Mouse (Mus musculus) adrenal gland, postnatal 4 days (tissue): ENCODE data around the gene Larp1. TPM values are rescaled to one million over a fixed set of nuclear protein-coding genes. Genes with fewer than 3 reads are reported as not detected.

Source experiments
- DNase-seq, 2 experiments: peaks; one replicate each; pipeline ENCODE4 v3.0.0; 2021 to 2022; ENCODE audit warnings: low spot score in 2 of 2, mixed read lengths in 2 of 2
- total RNA-seq, 2 experiments: library from RNA; stranded (reverse); gene quantifications; 2 replicates each; pipeline ENCODE4 v1.2.3; 2021

Gene Larp1
- total RNA-seq, 2 experiments from 2014 or later = 103 to 106 TPM

DNA sequence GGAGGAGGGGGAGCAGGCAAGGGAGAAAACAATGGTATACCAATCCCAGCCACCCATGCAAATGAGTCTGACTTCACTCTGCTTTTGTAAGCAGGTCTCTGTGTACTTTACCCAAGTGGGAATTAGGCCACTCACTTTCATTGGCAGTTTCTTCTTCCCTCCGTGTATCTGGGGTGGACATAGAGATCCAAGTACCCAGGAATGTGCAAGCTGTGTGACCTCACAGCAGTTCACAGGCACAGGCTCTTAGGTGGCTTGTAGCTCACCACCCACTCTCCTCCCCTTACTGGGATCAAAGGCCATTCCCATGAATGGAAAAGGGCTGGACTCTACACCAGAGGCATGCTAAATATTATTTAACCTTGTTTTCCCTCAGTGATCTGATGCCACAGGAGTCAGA, 10.0 kb upstream of the Larp1 start:
- DNase-seq = no peak

DNA sequence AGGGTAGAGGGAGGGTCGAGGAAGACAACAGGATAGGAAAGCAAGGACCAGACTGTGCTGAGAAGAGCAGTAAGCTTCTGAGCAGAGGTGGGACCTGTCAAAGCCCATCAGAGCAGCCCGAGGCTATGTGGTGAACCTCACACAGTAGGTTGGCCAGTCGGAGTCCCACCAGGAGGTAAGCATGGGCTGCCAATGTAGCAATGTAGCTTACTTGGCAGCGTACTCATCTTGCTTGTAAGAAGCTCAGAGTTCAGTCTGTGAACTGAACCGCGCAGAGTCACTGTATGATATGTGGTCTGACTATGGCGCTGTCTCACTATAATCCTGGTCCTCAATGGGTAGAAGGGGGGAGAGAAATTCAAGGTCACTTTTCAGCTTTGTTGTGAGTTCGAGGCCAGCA, 5.7 kb upstream of the Larp1 start:
- DNase-seq = no peak

DNA sequence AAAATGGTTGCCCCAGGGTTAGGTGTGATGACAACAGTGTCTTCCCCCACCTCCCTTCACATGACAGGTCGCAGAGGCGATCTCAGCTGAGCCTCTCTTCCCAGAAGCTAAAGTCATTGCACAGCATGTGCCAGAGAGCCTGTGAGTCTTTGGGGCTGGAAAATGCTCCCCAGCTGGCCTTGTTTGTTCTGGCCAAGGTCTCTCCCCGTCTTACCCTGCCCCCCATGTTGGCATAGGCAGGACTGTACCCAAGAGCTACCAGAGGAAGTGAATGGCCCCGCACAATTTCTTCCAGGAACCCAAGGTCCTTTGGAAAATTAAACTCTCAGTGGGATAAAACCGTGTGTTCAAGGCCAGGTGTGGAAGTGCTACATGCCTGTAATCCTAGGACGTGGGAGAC, 5.1 kb upstream of the Larp1 start:
- DNase-seq = peak in 1 of 2 experiments; percentile 15

DNA sequence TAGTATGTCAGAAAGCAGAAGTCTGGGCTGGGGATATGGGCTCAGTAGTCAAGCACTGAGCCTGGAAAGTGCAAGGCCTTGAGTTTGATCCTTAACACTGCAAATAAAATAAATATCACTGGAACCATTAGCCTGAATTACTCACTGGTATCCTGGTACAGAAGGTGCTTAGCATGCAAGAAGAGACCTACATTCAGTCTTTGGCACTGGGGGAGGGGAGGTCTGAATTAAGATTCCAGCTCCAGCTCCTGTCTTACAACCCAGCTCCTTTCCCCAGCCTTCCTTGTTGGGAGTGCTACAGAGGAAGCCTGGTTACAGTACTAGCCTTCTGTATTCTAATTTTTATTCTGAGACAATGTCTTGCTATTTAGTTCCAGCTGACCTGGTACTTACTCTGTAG, 3.8 kb upstream of the Larp1 start:
- DNase-seq = no peak

DNA sequence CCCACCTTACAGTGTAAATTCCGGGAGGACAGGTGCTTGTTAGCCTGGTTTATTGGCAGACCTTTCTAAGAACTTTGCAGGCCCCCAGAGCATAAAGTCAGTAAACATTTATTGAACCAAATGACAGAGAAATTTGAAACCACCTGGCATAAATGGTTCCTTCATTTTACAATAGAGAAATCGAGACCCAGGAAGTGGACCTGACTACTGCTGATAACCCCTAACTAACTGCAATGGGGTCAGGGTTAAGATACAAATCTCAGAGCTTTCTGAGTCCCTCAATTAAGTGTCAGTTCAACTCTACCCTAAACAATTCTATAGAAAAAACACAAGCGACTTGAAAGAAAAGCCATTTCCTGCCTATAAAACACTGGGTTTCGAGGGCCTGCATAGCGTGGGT, 851 bp upstream of the Larp1 start:
- DNase-seq = no peak

DNA sequence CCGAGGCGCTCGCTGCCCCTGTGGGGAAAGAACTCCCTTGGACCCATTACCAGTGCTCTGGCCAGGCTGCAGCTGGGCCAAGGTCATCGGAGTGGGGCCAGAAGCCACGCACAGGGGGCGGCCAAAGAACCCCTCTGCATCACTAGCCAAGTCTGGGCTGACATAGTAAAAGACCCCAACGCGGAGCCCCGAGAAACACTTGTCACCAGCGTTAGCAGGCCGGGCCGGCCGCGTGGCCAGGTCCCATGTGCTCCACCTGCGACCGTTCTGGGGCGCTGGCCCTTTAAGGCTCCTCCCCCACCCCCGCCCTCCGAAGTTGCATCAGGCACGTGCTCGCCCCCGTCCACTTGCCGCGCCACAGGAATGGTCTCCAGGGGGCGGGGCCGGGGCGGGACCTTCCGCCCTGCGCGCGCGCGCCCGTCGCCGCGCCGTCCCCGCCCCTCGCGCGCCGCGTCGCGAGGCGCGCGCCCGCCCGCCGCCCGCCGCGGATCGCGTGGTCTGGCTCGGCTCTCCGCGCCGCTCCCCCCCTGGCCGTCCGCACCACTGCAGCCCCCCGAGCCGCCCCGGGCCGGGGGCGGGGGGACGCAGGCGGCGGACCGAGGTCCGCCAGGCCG, 320 bp upstream of the Larp1 start:
- peak; percentile 62 to 71 for DNase-seq

DNA sequence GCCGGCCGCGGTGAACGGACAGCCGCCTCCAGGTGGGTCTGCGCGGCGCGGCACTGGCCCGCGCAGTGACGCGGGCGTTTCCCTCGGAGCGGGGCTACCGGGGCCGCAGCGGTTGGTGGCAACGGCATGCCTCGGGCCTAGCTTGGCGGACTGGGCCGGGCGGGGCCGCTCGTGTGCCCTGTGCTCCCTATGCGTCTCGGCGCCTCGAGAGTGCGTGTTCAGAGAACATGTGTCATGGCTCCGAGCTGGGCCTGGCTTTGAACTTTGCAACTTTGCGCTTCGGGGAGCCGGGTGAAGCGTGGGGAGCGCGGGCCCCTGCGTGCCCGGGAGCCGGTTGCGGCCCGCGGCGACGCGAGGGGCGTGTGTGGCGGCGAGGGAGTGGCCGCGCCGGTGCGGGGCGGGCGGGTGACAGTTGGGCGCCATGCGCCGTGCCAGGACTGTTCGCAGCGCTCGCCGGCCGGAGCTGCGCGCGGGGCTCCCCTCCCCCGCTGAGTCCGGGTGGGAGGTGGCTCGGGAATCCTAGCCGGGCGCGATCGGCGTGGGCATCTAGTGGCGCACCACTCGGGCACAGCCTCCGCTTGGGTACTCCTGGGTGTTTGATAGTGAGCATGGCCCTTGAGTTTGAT, 765 bp downstream of the Larp1 start:
- DNase-seq = peak; percentile 34 to 46

DNA sequence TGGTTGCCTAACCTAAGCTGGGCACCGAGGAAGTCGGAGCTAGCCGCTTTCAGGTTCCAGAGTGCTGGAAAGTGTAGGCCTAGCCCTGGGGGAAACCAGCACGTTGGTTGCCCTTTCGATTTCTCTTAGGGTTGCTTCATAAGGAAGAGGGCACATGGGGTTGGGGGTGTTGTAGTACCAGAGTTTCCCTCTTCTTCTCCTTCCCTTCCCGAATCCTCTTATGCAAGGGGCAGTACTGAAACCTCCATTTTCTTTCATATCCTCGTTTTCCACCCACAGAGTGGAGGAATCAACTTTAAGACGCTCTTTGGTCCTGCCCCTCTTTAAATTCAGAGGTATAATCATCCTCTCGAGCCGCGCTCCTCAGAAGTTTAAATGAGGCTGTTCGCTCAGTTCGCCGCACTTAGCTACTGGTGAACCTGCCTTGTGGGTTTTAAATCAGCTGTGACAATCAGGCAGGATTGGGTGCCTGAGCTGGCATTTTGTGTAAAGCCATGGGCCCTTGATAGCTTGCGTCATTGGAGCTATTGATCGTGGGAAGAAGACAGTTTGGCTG, 1.4 kb downstream of the Larp1 start:
- DNase-seq = no peak

DNA sequence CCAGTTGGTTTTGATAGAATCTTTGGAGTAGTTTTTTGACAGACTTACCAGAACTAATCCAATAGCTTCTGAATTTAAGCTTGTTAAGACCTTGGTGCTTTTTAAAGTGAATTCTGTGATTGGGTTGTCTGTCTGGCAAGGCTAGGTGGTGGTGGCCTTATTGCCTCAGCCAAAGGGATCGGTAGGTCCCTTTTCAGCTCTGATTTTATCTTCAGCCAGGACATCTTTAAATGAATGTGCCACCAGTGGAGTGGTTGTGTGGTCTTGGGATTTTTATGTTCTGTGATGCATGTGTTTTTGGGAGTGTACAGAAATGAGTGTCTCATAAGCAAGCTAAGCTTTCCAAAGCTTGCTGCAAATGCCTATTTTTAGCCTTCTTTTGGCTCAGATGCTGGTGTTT, 2.1 kb downstream of the Larp1 start:
- DNase-seq = no peak

DNA sequence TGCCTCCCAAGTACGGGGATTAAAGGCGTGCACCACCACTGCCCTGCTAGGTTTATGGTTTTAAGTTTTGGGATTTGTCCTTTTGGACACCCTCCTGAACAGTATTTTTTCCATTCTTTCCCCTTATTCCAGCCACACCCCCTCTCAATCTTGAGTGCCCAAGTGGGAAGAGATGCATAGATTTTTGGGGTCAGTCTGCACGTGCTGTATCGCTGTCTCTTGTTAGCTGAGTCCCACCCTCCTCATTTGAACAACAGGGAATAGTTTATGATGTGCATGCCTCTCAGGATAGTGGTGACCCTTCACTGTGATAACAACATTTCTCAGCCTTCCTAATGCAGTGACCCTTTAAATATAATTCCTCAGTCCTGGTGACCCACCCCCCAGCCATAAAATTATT, 2.9 kb downstream of the Larp1 start:
- no peak for DNase-seq

DNA sequence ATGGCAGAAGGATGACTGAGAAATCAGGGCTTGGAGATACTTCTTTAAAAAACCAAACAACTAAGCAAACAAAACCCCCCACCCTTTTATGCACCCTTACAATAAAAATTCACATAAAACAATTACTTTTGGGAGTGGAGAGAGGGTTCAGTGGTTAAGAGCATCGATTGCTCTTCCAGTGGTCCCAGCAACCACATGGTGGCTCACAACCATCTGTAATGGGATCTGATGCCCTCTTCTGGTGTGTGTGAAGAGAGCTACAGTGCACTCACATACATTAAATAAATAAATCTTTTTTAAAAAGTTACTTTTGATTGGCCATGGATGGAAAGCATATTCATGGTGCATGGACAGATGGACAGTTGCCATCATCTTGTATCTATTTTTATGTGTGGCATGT, 3.8 kb downstream of the Larp1 start:
- no peak for DNase-seq

DNA sequence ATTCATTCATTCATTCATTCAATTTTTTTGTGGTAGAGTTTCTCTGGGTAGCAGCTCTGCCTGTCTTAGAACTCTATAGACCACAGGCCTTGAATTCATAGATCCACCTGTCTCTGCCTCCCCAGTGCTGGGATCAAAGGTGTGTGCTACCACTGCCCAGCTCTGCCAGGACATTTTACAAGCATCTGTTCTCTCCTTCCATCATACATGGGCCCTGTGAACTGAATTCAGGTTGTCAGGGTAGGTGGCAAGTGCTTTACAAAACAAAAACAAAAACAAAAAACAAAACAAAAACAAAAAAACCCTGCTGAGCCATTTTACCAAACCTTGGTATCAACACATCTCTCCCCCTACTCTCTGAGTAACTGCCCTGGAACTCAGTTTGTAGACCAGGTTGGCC, 4.2 kb downstream of the Larp1 start:
- DNase-seq = no peak

DNA sequence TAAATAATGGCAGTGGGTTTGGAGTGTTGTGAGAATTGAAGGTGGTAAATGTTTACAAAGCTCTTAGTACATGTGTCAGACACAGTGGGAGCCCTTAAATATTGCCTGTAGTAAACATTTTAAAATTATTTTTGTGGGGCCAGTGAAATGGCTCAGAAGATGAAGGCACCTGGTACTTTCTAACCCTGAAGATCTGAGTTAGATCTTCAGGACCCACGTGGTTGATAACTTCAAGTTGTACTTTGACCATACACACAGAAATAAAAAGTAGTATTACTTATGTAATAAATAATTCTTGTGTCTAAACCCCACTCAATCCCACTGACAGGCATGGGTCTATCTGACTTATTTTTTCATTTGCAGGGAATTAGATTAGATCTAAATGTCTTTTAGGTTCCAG, 5.7 kb downstream of the Larp1 start:
- no peak for DNase-seq

DNA sequence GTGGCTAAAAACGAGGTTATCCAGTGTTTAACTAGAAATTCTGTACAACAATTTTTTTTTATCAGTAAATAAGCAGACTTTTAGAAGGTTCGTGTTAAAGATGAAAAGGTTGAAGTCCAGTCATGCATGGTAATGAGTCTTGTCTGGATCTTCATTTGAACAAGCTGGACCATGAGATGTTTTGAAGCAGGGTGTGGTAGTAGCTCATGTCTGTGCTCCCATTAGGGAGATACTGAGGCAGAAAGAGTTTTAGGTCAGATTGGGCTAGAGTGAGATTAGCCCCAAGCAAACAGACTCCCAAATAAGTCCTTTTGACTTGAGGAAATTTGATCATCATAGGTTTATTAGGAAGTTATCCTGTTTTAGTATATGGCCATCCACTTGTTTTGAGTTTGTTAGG, 6.5 kb downstream of the Larp1 start:
- DNase-seq = no peak

DNA sequence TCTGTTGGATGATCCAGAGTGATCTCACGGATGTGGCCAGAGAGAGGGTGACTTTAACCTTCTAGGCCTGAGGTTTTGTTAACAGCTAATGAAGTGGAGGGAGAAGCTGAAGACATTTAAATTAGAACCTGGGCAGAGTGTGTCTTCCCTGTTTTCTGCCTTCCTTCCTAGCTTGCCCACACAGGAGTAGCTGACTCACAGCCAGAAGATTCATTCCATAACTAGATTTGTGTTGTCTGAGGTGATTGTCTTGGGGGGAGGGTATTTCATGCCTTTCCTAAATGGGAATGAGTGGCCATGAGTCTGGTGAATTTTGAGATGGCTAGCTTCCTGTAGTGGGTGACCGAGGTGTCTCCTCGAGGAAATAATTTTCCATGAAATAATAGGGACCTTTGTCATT, 7.5 kb downstream of the Larp1 start:
- no peak for DNase-seq

DNA sequence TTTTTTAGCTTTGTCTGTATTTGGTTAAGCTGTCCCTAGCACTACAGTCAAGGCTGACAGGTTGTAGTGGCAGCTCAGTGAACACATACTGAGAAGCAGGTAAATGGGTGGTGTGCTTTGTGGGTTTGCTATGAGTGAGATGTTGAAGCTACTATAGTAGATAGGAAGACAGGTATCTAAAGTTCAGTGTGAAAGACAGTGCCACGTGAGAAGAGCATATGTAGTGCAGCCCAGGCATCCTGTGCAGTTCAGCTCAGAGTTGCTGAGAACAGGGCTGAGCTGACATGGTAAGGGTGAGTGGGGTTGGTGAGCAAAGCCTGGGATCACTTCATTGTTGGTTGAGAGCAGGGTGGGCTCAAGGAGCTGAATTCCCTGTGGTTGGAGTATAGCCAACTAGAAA, 8.6 kb downstream of the Larp1 start:
- DNase-seq = no peak

DNA sequence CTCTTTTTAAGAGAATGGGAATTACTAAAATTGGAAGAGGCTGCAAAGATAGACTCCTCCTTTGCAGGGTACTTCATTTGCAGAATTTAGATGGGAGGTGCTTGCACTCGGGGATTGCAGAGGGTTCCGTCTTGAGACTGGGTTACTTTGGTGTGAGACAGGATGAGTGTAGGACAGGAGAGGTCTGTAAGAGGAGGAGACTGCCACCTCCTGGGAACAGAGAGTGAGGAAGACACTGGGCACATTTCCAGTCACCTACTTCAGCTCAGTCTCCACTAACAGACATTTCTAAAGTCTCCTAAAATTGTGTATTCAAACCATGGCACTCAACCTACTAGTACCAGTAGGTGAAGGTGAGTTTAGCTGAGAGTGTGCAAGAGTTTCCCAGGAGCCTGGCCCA, 9.4 kb downstream of the Larp1 start:
- DNase-seq = no peak

DNA sequence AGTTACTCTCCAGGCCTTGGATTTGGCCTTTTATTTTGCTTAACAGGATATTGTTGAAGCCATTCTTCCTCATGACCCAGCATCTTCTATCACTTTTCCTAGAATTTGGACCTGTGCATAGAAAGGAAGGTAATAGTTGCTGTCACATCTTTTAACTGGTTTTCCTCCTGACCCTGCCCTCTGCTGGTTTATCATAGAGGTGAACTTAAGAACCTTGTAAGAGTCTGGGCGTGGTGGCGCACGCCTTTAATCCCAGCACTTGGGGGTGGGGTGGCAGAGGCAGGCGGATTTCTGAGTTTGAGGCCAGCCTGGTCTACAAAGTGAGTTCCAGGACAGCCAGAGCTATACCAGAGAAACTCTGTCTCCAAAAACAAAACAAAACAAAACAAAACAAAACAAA, 9.8 kb downstream of the Larp1 start:
- DNase-seq = no peak

DNA sequence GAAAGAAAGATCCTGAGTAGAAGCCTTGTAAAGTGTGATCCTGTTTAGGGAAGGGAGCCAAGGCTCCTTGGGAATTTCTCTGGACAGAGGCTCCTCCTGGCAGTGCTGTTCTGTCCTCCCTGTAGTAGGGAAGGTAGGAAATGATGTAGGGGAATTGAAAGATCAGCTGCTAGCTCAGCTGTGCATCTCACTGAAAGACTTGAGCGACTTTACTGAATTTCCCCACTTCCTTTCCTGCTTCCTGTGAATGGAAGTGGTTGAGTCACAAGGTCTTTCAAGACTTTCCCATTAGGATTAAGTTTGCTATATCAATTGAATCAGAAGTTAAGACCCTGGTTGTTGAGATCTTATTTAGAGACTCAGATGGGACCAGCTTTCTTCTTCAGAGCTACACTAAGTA, 12.2 kb downstream of the Larp1 start:
- no peak for DNase-seq

DNA sequence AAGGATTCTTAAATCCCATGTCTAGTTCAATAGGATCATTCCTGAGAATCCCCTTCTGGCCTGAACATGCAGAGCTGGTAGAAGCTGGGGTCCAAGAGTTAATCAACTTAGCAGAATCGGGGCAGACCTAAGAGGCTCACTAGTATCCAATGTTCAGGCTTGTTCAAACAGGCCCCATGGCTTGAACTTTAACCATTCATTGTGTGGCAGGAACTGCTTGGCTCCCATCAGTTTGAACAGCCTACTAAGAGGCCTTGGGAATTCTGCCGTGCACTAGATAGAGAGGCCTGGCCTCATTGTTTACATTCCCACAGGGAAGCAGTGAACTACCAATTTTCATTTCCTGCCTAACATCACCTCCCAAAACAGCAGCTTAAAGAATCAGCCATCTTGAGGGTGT, 12.8 kb downstream of the Larp1 start:
- DNase-seq = no peak

DNA sequence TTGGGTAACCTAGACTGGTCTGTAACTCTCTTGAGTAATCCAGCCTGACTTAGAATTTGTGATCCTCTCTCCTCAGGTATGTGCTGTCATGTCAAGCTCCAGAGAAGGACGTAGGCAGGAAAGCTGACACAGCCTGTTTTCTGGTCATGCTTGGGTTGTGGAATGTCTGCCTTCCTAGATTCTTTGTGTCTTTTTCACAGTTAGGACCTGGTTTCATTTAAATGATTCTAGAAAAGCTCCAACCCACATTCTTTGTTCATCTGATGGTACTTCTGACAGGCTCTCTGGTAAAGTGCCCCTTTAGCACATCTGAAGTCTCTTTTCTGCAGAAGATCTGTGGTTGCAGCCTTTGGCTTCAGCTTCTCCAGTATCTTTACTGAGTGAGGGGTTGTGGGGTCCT, 15.4 kb downstream of the Larp1 start:
- no peak for DNase-seq

DNA sequence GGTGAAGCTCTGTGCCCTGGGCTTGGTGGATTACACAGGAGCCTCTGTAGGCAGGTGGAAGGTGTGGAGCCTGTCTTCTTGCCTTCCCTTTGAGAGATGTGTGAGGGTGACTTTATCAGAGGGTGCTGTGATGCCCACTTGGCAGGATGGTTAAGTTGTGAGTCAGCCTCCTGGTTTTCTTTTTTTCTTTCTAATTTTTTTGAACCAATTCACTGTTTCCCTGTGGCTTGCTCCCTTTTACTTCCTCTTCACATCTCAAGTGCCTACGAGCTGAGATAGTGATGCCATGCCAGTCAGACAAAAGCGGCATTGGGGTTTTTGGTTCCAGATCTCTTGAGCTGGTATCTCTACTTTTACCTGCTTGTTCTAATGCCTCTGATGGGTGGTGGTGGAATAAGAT, 15.8 kb downstream of the Larp1 start:
- DNase-seq = no peak

DNA sequence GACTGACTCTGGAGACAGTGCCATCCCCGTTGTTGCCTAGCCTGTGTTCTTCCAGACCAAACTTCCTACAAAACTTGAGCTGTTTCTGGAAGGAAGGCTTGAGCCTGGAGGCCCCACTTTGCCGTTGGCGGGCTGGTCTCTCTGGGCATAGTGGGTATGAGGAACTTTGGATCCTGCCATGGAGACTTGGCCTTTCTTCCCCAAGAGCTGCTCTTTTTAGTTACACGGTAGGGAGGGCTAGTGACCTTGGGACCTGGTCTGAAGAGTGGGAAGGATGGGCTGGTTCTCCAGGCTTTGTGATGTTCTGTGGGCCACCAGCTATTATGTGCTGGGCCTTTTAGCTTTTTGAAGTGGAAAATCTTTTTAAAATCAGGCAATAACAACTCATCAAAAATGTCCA, 17.0 kb downstream of the Larp1 start:
- DNase-seq = no peak
